Mouse (Mus musculus) stomach, postnatal 0 days (tissue): ENCODE measurements around the gene Plekha8. TPM values are rescaled to one million over a fixed set of nuclear protein-coding genes. Genes with fewer than 3 reads are reported as not detected.
A peak's percentile ranks its signal among the peaks of the same experiment; 100 is the strongest.

Experiments
- ATAC-seq: fragments of 200-750 bp; cut with Nextera tagmentation; 2 replicates; pipeline ENCODE4 v1.8.0; 2017; ENCODE audit not compliant: low FRiP score, low TSS enrichment
- DNase-seq: peaks from one replicate; pipeline ENCODE4 v3.0.0-alpha.2; 2016; ENCODE audit warnings: low spot score
- H3K27ac ChIP-seq: fragments of 300-500 bp; sonication (generic); replicated peaks from 2 replicates; pipeline ENCODE4 v1.5.1; 2014; ENCODE audit warnings: mild to moderate bottlenecking, control low read depth
- H3K27me3 ChIP-seq: fragments of 300-500 bp; sonication (generic); 2 replicates; pipeline ENCODE4 v1.6.1; 2014; ENCODE audit warnings: low read length; ENCODE audit not compliant: control insufficient read depth, insufficient read depth
- H3K36me3 ChIP-seq: fragments of 300-500 bp; sonication (generic); 2 replicates; pipeline ENCODE4 v1.6.1; 2014; ENCODE audit warnings: low read length, mixed read lengths; ENCODE audit not compliant: control insufficient read depth, insufficient read depth
- H3K4me1 ChIP-seq: fragments of 300-500 bp; sonication (generic); replicated peaks from 2 replicates; pipeline ENCODE4 v1.6.1; 2014; ENCODE audit warnings: antibody characterized with exemption; ENCODE audit not compliant: control insufficient read depth, insufficient read depth
- H3K4me2 ChIP-seq: fragments of 300-500 bp; sonication (generic); replicated peaks from 2 replicates; pipeline ENCODE4 v1.6.1; 2014; ENCODE audit warnings: low read depth, mild to moderate bottlenecking, control low read depth, moderate library complexity
- H3K4me3 ChIP-seq: fragments of 300-500 bp; sonication (generic); 2 replicates; pipeline ENCODE4 v1.5.1; 2014; ENCODE audit warnings: low read depth, low read length, control low read depth
- H3K9ac ChIP-seq: fragments of 300-500 bp; sonication (generic); 2 replicates; pipeline ENCODE4 v1.6.1; 2014; ENCODE audit warnings: mild to moderate bottlenecking, low read length, control low read depth, mixed read lengths
- H3K9me3 ChIP-seq: fragments of 300-500 bp; sonication (generic); 2 replicates; pipeline ENCODE4 v1.6.1; 2016; ENCODE audit warnings: low read length; ENCODE audit not compliant: control insufficient read depth
- CTCF ChIP-seq: IDR thresholded peaks from 2 replicates; pipeline ENCODE4 v1.5.1; 2016; ENCODE audit warnings: antibody characterized with exemption, low read depth, mild to moderate bottlenecking, moderate library complexity
- EP300 ChIP-seq: optimal IDR thresholded peaks from 2 replicates; pipeline ENCODE3; 2016; ENCODE audit warnings: antibody characterized with exemption
- WGBS: fragments of 180-500 bp; shearing (Covaris S2); extraction: QIAGEN DNeasy Blood & Tissue Kit; methylation state at CpG from one replicate; pipeline ENCODE4 v1.1.7; 2014; 5-methylcytosine and 5-hydroxymethylcytosine counted together
- polyA plus RNA-seq: library from polyadenylated mRNA; unstranded; fragments of >200 nt; fragmentation: Nextera tagmentation; extraction: Ambion mirVana; gene quantifications from 2 replicates; pipeline ENCODE4 v1.2.1, GENCODE M21; 2015

Plekha8 gene
- polyA plus RNA-seq, 1 experiment from 2014 or later, result 5.4 TPM

DNA sequence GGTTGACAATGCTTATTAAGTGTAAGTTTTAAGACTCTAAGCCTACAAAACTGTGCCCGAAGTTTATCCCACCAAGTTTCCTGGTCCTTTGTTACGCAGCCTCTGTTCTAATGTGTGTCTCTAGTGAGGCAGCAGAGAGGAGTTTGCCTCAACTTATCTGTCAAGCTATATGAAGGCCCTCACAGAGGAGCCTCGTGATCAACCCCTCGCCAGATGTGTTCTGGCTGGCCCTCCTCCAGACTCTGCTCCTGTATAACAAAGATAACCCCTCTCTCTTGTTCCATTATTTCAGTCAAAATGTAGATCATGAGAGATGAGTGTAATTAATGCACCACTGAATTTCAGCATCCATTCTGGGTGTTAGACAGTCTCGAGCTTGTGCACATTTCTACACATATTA lies 84.8 kb downstream of the Plekha8 start:
- no peaks in the 10 kb centered on the region for H3K36me3 ChIP-seq
- H3K4me1 ChIP-seq, result no peaks in the 10 kb centered on the region
- no peak for ATAC-seq
- no peak overlapping the region for H3K4me3 ChIP-seq
- H3K27me3 ChIP-seq, result no peaks in the 10 kb centered on the region
- 78% methylated on average over 5 of the region's 5 CpGs for WGBS
- no peak for DNase-seq
- H3K9ac ChIP-seq, result no peak overlapping the region
- H3K4me2 ChIP-seq, result no peak overlapping the region
- no peaks in the 10 kb centered on the region for H3K9me3 ChIP-seq
- no peak for TF ChIP-seq EP300
- no peak for TF ChIP-seq CTCF
- no peak overlapping the region for H3K27ac ChIP-seq

DNA sequence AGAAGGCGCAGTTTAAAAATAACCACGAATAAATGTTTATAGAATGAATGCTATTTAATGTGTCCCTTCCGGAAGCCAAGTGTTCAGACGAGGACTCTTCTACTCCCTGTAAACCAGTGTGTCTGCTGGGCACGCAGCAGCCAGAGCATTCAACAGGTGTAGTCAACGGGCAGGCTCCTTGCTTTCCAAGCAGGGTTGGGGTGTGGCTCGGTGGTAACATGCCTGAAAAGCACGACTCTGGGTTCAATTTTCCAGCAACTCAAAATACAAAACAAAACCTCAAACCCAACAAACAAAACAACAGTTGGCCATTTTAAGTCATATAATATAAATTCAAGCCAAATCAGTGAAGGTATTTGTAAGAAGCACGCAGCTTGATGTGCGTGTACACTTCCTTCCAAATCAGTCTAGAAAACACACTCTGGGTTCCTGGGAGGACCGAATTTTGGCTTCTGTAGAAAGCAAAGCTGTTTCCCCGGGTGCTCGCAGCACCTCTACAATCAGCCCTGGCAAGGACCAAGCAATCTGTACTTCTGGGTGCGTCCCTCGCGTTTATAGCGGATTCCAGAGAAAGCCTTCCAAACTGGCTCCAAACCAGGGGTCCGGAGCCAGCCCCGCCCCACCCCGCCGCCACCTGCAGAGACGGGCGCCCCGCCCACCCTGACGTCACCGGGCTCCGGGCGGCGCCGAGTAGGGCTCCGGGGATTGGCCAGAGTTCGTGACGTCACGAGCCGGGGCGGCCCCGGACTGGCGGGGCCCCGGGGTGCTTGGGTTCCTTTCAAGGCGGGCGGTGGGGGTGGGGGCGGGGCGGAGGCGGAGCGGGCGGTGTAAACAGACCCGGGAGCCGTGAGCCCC lies 86.2 kb downstream of the Plekha8 start, which contains the start of gene Mturn:
Gene Mturn, plus strand, starts transcription at position 734 of the 855 bp plus-strand sequence.
- ATAC-seq (peak; percentile 97), DNase-seq (peak; percentile 99)
- peak within 1 kb of the TSS; percentile 96 for H3K4me2 ChIP-seq
- no peaks in the 10 kb centered on the region for H3K36me3 ChIP-seq
- H3K9me3 ChIP-seq, result no peaks in the 10 kb centered on the region
- H3K4me3 ChIP-seq, result peak within 1 kb of the TSS; percentile 76
- H3K27me3 ChIP-seq, result no peaks in the 10 kb centered on the region
- H3K9ac ChIP-seq, result peak within 1 kb of the TSS; percentile 65
- peak within 1 kb of the TSS; percentile 78 for H3K27ac ChIP-seq
- 3% methylated on average over 42 of the region's 48 CpGs for WGBS
- no peaks in the 10 kb centered on the region for H3K4me1 ChIP-seq
- TF ChIP-seq EP300 (no peak), CTCF (no peak)

DNA sequence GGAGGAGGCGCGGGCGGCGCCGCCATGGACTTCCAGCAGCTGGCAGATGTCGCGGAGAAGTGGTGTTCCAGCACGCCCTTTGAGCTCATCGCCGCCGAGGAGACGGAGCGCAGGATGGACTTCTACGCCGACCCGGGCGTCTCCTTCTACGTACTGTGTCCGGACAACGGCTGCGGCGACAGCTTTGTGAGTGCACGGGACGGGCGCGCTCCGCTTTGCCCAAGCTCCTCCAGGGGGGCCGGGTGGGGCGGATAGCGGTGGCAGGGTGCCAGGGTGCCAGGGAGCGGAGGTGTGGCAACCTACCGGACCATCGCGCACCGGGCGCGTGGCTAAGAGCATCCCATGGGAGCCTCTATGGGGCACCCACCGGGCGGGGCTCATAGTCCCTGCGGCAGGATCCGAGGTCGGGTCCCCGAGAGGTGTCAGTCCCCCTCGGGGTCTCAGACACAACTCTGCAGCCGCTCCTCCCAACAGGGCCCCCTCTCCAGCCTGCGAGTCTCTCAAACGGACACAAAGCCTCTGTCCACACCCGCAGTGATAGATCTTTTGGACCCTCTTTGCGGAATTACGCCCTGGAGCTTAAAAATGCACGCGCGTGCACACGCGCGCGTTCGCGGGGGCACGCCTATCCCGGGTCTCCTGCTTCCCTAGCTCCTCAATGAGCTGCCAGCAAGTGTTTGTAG lies 87.0 kb downstream of the Plekha8 start:
- TF ChIP-seq CTCF (no peak), EP300 (no peak)
- H3K4me2 ChIP-seq, result peak overlapping the region; percentile 96
- DNase-seq (no peak), ATAC-seq (no peak)
- peak overlapping the region; percentile 65 for H3K9ac ChIP-seq
- H3K27ac ChIP-seq, result peak overlapping the region; percentile 78
- WGBS, result 1% methylated on average over 58 of the region's 61 CpGs
- H3K9me3 ChIP-seq, result no peaks in the 10 kb centered on the region
- no peaks in the 10 kb centered on the region for H3K4me1 ChIP-seq
- H3K4me3 ChIP-seq, result peak overlapping the region; percentile 76
- no peaks in the 10 kb centered on the region for H3K27me3 ChIP-seq
- no peaks in the 10 kb centered on the region for H3K36me3 ChIP-seq

DNA sequence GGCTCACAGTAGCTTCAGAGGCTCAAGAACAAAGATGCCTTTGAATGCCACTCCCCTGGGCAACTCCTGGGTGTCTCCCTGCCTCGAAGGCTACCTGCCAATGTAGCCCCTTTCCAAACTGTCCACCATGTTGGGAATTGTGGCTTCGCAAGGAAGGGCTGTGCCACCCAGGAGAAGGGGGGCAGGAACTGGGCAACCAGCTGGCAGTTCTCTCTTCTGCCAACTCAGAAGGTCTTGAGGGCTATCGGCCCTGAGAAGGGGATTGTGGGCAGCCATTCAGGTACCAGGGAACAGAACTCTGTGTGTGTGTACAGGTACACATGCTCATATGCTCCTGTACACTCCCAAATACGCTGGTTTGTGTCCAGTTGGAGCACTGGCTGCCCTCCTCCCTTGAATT lies 89.2 kb downstream of the Plekha8 start:
- no peak overlapping the region for H3K4me2 ChIP-seq
- no peaks in the 10 kb centered on the region for H3K4me1 ChIP-seq
- no peak for DNase-seq
- no peak overlapping the region for H3K27ac ChIP-seq
- H3K27me3 ChIP-seq, result no peaks in the 10 kb centered on the region
- no peak overlapping the region for H3K4me3 ChIP-seq
- ATAC-seq, result no peak
- no peaks in the 10 kb centered on the region for H3K36me3 ChIP-seq
- TF ChIP-seq CTCF (no peak), EP300 (no peak)
- 90% methylated on average over 4 of the region's 4 CpGs for WGBS
- no peak overlapping the region for H3K9ac ChIP-seq
- H3K9me3 ChIP-seq, result no peaks in the 10 kb centered on the region

DNA sequence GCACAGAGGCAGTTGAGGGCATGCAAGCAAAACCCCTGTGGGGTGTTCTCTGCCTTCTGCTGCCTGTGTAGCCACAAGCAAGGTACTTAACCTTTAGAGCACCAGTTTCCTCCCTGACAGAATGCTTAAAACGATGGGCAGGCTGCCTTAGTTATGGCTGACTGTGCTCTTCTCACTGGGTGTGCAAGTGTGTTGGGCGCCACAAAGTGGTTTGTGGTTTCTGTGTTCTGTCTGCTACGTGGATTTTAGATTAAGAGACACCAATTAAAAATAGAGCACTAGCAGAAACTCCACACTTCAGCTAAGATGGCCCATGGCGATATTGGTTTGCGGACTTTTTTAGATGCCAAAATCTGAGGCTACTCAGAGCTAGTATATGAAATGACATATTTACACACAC lies 90.2 kb downstream of the Plekha8 start:
- TF ChIP-seq EP300, result no peak
- TF ChIP-seq CTCF, result no peak
- Histone ChIP-seq H3K9ac (no peak overlapping the region), H3K4me2 (no peak overlapping the region), H3K36me3 (no peaks in the 10 kb centered on the region), H3K27me3 (no peaks in the 10 kb centered on the region), H3K27ac (no peak overlapping the region), H3K4me1 (no peaks in the 10 kb centered on the region), H3K9me3 (no peaks in the 10 kb centered on the region), H3K4me3 (no peak overlapping the region)
- no peak for ATAC-seq
- DNase-seq, result no peak
- WGBS, result 85% methylated on average over 5 of the region's 5 CpGs
